Mouse (Mus musculus) MEL (cell line): ENCODE measurements around the gene Zfand3. TPM values are rescaled to one million over a fixed set of nuclear protein-coding genes. Genes with fewer than 3 reads are reported as not detected.

Experiments used
- DNase-seq: peaks from one replicate; pipeline ENCODE4 v3.0.0; 2011; ENCODE audit warnings: low read depth, low spot score
- H3K27ac ChIP-seq: 2 replicates; pipeline ENCODE4 v1.5.1; 2012; ENCODE audit warnings: low read depth, mild to moderate bottlenecking, control low read depth, low read length, moderate library complexity; ENCODE audit not compliant: control insufficient read depth
- H3K27me3 ChIP-seq, 2 experiments: fragments of 150-350 bp in 1 of 2; sonication (generic) in 1 of 2; 2 replicates each; pipeline ENCODE4 v1.6.1; 2012; ENCODE audit warnings: low read length in 2 of 2, mild to moderate bottlenecking in 2 of 2, improper control_type of control experiment in 1 of 2, moderate library complexity in 1 of 2; ENCODE audit not compliant: insufficient read depth in 2 of 2, control insufficient read depth in 1 of 2
- H3K36me3 ChIP-seq, 2 experiments: 2 replicates each; pipeline ENCODE4 v1.6.1; 2012 to 2014; ENCODE audit warnings: low read length in 2 of 2, improper control_type of control experiment in 1 of 2, inconsistent platforms in 1 of 2, mild to moderate bottlenecking in 1 of 2; ENCODE audit not compliant: insufficient read depth in 2 of 2, control insufficient read depth in 1 of 2
- H3K4me1 ChIP-seq, 2 experiments: fragments of 150-350 bp in 1 of 2; sonication (generic) in 1 of 2; 2 replicates each; pipeline ENCODE4 v1.6.1; 2012; ENCODE audit warnings: low read length in 2 of 2, improper control_type of control experiment in 1 of 2, mild to moderate bottlenecking in 1 of 2; ENCODE audit not compliant: insufficient read depth in 2 of 2, control insufficient read depth in 1 of 2
- H3K4me3 ChIP-seq, 2 experiments: fragments of 150-350 bp in 1 of 2; sonication (generic) in 1 of 2; 2 replicates each; pipeline ENCODE4 v1.5.1; 2012; ENCODE audit warnings: low read depth in 2 of 2, low read length in 2 of 2, mild to moderate bottlenecking in 2 of 2, moderate library complexity in 2 of 2, control low read depth in 1 of 2, improper control_type of control experiment in 1 of 2; ENCODE audit not compliant: control insufficient read depth in 1 of 2, insufficient read depth in 1 of 2
- H3K79me2 ChIP-seq: 2 replicates; pipeline ENCODE4 v1.6.1; 2012; ENCODE audit warnings: mild to moderate bottlenecking, low read length, moderate library complexity; ENCODE audit not compliant: control insufficient read depth, poor library complexity, insufficient read depth
- H3K9ac ChIP-seq: 2 replicates; pipeline ENCODE4 v1.6.1; 2012; ENCODE audit warnings: low read depth, mild to moderate bottlenecking, control low read depth, low read length, moderate library complexity; ENCODE audit not compliant: control insufficient read depth, poor library complexity, severe bottlenecking
- H3K9me3 ChIP-seq: fragments of 150-350 bp; sonication (generic); replicated peaks from 2 replicates; pipeline ENCODE4 v1.6.1; 2012; ENCODE audit warnings: mild to moderate bottlenecking, low read length, improper control_type of control experiment, moderate library complexity; ENCODE audit not compliant: insufficient read depth
- BHLHE40 ChIP-seq: IDR thresholded peaks from 2 replicates; pipeline ENCODE4 v1.6.1; 2012; ENCODE audit warnings: low read depth, mild to moderate bottlenecking, inconsistent platforms, low read length, improper control_type of control experiment, borderline replicate concordance
- CHD1 ChIP-seq: IDR thresholded peaks from 2 replicates; pipeline ENCODE4 v1.6.1; 2012; ENCODE audit warnings: low read depth, mild to moderate bottlenecking, inconsistent platforms, low read length, improper control_type of control experiment
- CHD2 ChIP-seq: IDR thresholded peaks from 2 replicates; pipeline ENCODE4 v1.6.1; 2011; ENCODE audit warnings: low read length, improper control_type of control experiment
- CTCF ChIP-seq, 3 experiments: IDR thresholded peaks in 2 of 3; conservative IDR thresholded peaks in 1 of 3; 2 replicates each; pipeline ENCODE4 v1.5.1; 2011 to 2012; ENCODE audit warnings: low read length in 3 of 3, low read depth in 2 of 3, mild to moderate bottlenecking in 2 of 3, improper control_type of control experiment in 1 of 3, inconsistent platforms in 1 of 3, mixed read lengths in 1 of 3, moderate library complexity in 1 of 3; ENCODE audit not compliant: control insufficient read depth in 1 of 3, insufficient read depth in 1 of 3, poor library complexity in 1 of 3, severe bottlenecking in 1 of 3
- GABPA ChIP-seq: IDR thresholded peaks from 2 replicates; pipeline ENCODE4 v1.6.1; 2012; ENCODE audit warnings: low read depth, mild to moderate bottlenecking, inconsistent platforms, low read length, improper control_type of control experiment, moderate library complexity
- GATA1 ChIP-seq: IDR thresholded peaks from 2 replicates; pipeline ENCODE4 v1.6.1; 2011; ENCODE audit warnings: low read depth, low read length, improper control_type of control experiment
- HCFC1 ChIP-seq: IDR thresholded peaks from 2 replicates; pipeline ENCODE4 v1.6.1; 2012; ENCODE audit warnings: low read depth, mild to moderate bottlenecking, inconsistent platforms, low read length, improper control_type of control experiment, moderate library complexity
- JUND ChIP-seq: IDR thresholded peaks from 2 replicates; pipeline ENCODE4 v1.6.1; 2011; ENCODE audit warnings: low read depth, mild to moderate bottlenecking, improper control_type of control experiment, low read length
- KAT2A ChIP-seq: conservative IDR thresholded peaks from 2 replicates; pipeline ENCODE4 v1.6.1; 2012; ENCODE audit warnings: low read depth, low read length, improper control_type of control experiment, inconsistent platforms
- MAFK ChIP-seq: IDR thresholded peaks from 2 replicates; pipeline ENCODE4 v1.6.1; 2011; ENCODE audit warnings: low read depth, mild to moderate bottlenecking, low read length, improper control_type of control experiment, borderline replicate concordance
- MAZ ChIP-seq: IDR thresholded peaks from 2 replicates; pipeline ENCODE4 v1.6.1; 2012; ENCODE audit warnings: low read depth, mild to moderate bottlenecking, inconsistent platforms, low read length, improper control_type of control experiment
- MEF2A ChIP-seq: IDR thresholded peaks from 2 replicates; pipeline ENCODE4 v1.6.1; 2014; ENCODE audit warnings: low read depth, mild to moderate bottlenecking, inconsistent platforms, low read length, improper control_type of control experiment; ENCODE audit not compliant: poor library complexity, insufficient replicate concordance, severe bottlenecking; ENCODE audit errors: extremely low read depth
- MXI1 ChIP-seq: IDR thresholded peaks from 2 replicates; pipeline ENCODE4 v1.6.1; 2011; ENCODE audit warnings: mild to moderate bottlenecking, low read depth, low read length, improper control_type of control experiment
- MYB ChIP-seq: IDR thresholded peaks from 2 replicates; pipeline ENCODE4 v1.6.1; 2011; ENCODE audit warnings: mild to moderate bottlenecking, low read depth, low read length, improper control_type of control experiment
- POLR2A ChIP-seq, 2 experiments: IDR thresholded peaks; 2 replicates each; pipeline ENCODE4 v1.6.1; 2011 to 2012; ENCODE audit warnings: low read length in 2 of 2, mild to moderate bottlenecking in 2 of 2, control low read depth in 1 of 2, improper control_type of control experiment in 1 of 2, low read depth in 1 of 2, moderate library complexity in 1 of 2; ENCODE audit not compliant: control insufficient read depth in 1 of 2, insufficient read depth in 1 of 2, poor library complexity in 1 of 2
- POLR2AphosphoS5 ChIP-seq: IDR thresholded peaks from 2 replicates; pipeline ENCODE4 v1.6.1; 2012; ENCODE audit warnings: low read depth, borderline replicate concordance, mild to moderate bottlenecking, inconsistent platforms, low read length, moderate library complexity, mixed read lengths
- RCOR1 ChIP-seq: IDR thresholded peaks from 2 replicates; pipeline ENCODE4 v1.6.1; 2012; ENCODE audit warnings: low read depth, mild to moderate bottlenecking, inconsistent platforms, low read length, improper control_type of control experiment
- SIN3A ChIP-seq: IDR thresholded peaks from 2 replicates; pipeline ENCODE4 v1.6.1; 2012; ENCODE audit warnings: low read length, improper control_type of control experiment, inconsistent platforms
- TBP ChIP-seq: IDR thresholded peaks from 2 replicates; pipeline ENCODE4 v1.8.0; 2011; ENCODE audit warnings: low read depth, low read length, improper control_type of control experiment
- TCF12 ChIP-seq: IDR thresholded peaks from 2 replicates; pipeline ENCODE4 v1.6.1; 2014; ENCODE audit warnings: low read depth, mild to moderate bottlenecking, inconsistent platforms, low read length, improper control_type of control experiment, moderate library complexity
- UBTF ChIP-seq: IDR thresholded peaks from 2 replicates; pipeline ENCODE4 v1.6.1; 2012; ENCODE audit warnings: low read depth, mild to moderate bottlenecking, inconsistent platforms, low read length, improper control_type of control experiment, moderate library complexity, borderline replicate concordance; ENCODE audit not compliant: insufficient read depth
- ZC3H11A ChIP-seq: IDR thresholded peaks from 2 replicates; pipeline ENCODE4 v1.6.1; 2012; ENCODE audit warnings: low read depth, mild to moderate bottlenecking, inconsistent platforms, low read length, improper control_type of control experiment
- ZKSCAN1 ChIP-seq: IDR thresholded peaks from 2 replicates; pipeline ENCODE4 v1.6.1; 2012; ENCODE audit warnings: low read depth, mild to moderate bottlenecking, inconsistent platforms, low read length, improper control_type of control experiment, moderate library complexity
- polyA plus RNA-seq, 2 experiments: library from polyadenylated mRNA; stranded (reverse) in 1 of 2; unstranded in 1 of 2; fragments of >175 nt in 1 of 2; fragments of >200 nt in 1 of 2; gene quantifications; 2 replicates each; pipeline versions ENCODE4 v1.2.1 to v1.2.4; 2012; ENCODE audit warnings: low replicate concordance in 2 of 2, low read depth in 1 of 2; ENCODE audit not compliant: insufficient read length in 2 of 2, insufficient read depth in 1 of 2, missing spikeins in 1 of 2
- total RNA-seq: library from RNA; depleted of rRNA; stranded (reverse); fragments of 300-350 nt; gene quantifications from 2 replicates; pipeline ENCODE4 v1.2.3, GENCODE M21; 2012

The Zfand3 gene
- total and polyA plus RNA-seq, 3 experiments = 28.3 to 48.8 TPM; not detected in 1

GRCm38 (mm10) chr17:30258480-30258879 is 253.9 kb downstream of the Zfand3 start:
- no peak overlapping the region for H3K9ac ChIP-seq
- H3K27ac ChIP-seq = no peak overlapping the region
- no peaks in the 10 kb centered on the region for H3K36me3 ChIP-seq
- H3K4me1 ChIP-seq = no peaks in the 10 kb centered on the region
- no peak for DNase-seq
- H3K79me2 ChIP-seq = no peaks in the 10 kb centered on the region
- no peaks in the 10 kb centered on the region for H3K27me3 ChIP-seq
- no peak overlapping the region for H3K4me3 ChIP-seq
- H3K9me3 ChIP-seq = no peaks in the 10 kb centered on the region
- no peak for TF ChIP-seq MAFK
- no peak for TF ChIP-seq CHD2
- TF ChIP-seq UBTF = no peak
- TF ChIP-seq KAT2A = no peak
- no peak for TF ChIP-seq TBP
- no peak for TF ChIP-seq RCOR1
- TF ChIP-seq POLR2AphosphoS5 = no peak
- no peak for TF ChIP-seq ZC3H11A
- no peak for TF ChIP-seq MAZ
- TF ChIP-seq MXI1 = no peak
- no peak for TF ChIP-seq BHLHE40
- TF ChIP-seq POLR2A (IDR thresholded peaks at IDR 0.05; ENCODE audit: control insufficient read depth in 1 of 2, insufficient read depth in 1 of 2, low read depth in 1 of 2, low read length in 2 of 2, poor library complexity in 1 of 2) = no peak
- TF ChIP-seq MYB = no peak
- no peak for TF ChIP-seq HCFC1
- TF ChIP-seq GATA1 = no peak
- TF ChIP-seq TCF12 = no peak
- TF ChIP-seq MEF2A = no peak
- TF ChIP-seq CHD1 = no peak

GRCm38 (mm10) chr17:30259938-30260337 is 255.4 kb downstream of the Zfand3 start:
- Histone ChIP-seq H3K9ac (no peak overlapping the region), H3K27me3 (no peaks in the 10 kb centered on the region), H3K27ac (no peak overlapping the region), H3K4me1 (no peaks in the 10 kb centered on the region), H3K4me3 (no peak overlapping the region), H3K9me3 (no peaks in the 10 kb centered on the region), H3K36me3 (no peaks in the 10 kb centered on the region), H3K79me2 (no peaks in the 10 kb centered on the region)
- DNase-seq = no peak
- TF ChIP-seq UBTF = no peak
- no peak for TF ChIP-seq CTCF (IDR thresholded peaks at IDR 0.05 in 2 of 3, conservative IDR thresholded peaks at IDR 0.05 in 1 of 3; ENCODE audit: control insufficient read depth in 1 of 3, insufficient read depth in 1 of 3, low read depth in 2 of 3, low read length in 3 of 3, poor library complexity in 1 of 3, severe bottlenecking in 1 of 3)
- no peak for TF ChIP-seq RCOR1
- TF ChIP-seq SIN3A = no peak
- no peak for TF ChIP-seq POLR2AphosphoS5
- TF ChIP-seq CHD2 = no peak
- TF ChIP-seq BHLHE40 = no peak
- no peak for TF ChIP-seq ZKSCAN1
- no peak for TF ChIP-seq TBP
- TF ChIP-seq GABPA = no peak
- no peak for TF ChIP-seq TCF12
- TF ChIP-seq JUND = no peak
